Mouse (Mus musculus): ENCODE data around the gene Rab35. TPM values are rescaled to one million over a fixed set of nuclear protein-coding genes. Genes with fewer than 3 reads are reported as not detected.

Gene Rab35
- total RNA-seq, 2 experiments from 2014 or later: 43.2 to 44.8 TPM

DNA sequence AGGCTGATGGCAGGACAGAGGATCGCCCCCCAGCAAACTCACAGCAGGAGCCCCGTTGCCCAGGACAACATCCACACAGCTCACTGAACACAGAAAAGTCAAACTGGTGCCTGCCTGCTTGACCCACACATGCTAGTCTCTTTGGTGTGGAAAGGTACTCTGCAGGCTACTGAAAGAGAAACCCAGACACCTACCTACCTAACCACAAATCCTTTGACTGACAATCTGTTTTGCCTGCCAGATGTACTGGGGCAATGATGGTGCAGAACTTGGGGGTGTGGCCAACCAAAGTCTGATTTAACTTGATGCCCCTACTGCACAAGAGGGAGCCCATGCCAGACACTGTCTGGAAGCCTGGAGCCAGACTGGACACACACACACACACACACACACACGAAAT is 61.6 kb downstream of the Rab35 start:
- no peak for DNase-seq (ENCODE audit: low spot score)
- intact Hi-C loops (cut with DNase I): no loop called here

DNA sequence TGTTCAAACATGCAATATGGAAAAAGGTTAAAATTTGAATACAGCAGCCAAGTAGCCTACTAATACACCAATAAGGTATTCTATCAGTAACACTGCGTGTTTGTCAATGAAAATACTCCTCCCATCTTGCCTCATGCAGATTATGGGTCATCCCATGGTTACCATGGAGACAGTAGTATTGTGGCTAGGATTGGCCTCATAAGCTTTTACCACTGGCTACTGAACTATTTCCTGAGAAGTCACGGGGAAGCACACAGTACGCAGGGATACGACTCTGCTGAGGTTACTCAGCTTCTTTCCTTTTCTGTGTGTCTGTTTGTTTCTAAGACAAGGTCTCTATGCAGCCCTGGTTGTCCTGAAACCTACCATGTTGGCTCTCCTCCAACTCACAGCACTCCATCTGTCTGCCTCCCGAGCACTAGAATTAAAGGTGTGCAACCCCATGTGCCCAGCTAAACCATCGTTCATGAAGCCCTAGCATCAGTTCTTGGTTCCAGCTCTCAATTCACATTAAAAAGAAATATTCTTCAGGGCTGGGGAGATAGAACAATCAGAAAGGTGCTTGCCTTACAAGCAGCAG is 63.6 kb downstream of the Rab35 start:
- intact Hi-C loops (cut with DNase I): no loop called here
- DNase-seq (ENCODE audit: low spot score): no peak

DNA sequence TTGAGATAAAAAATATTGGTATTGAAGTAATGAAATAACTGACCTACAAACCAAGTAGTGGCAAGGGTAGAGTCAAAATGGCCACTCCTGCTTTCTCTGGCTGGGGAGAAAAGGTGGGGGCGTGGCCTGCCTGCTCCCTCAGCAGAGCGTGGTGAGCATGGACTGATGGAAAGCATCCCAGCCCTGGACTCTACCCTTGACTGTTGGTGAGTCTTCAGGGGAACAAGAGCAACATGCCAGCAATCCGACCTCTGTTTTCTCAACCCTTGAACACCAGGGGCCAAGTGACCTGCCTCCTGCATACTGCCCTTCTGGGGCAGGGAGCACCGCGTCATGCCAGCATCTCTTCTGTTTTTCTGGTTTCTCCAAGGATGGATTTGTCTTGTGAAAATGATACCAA is 65.1 kb downstream of the Rab35 start:
- DNase-seq (ENCODE audit: low spot score): no peak
- intact Hi-C loops (cut with DNase I): no loop called here

Small RNA genes lying within 50 kb of the gene (microRNA-seq; reads per million reads assigned to microRNA genes)
- not detected for gene Mir7030

Other genes with a start within 250 kb of the Rab35 start
- 1 to 10 TPM in 1 of 2 experiments, under 1 TPM in 1; 0.98 to 1.3 TPM for gene Msi1, start 202.3 kb upstream of the Rab35 start, total RNA-seq (2021)
- gene Pla2g1b, start 165.6 kb upstream of the Rab35 start, total RNA-seq (2021): not detected
- gene Sirt4, start 147.2 kb upstream of the Rab35 start, total RNA-seq (2021): 10 to 100 TPM; 16.8 to 18.5 TPM
- gene Pxn, start 125.2 kb upstream of the Rab35 start, total RNA-seq (2021): 10 to 100 TPM; 34.4 to 39.5 TPM
- gene Rplp0, start 72.4 kb upstream of the Rab35 start, total RNA-seq (2021): 100 to 1,000 TPM; 651 to 667 TPM
- gene Gcn1l1, start 66.7 kb upstream of the Rab35 start, total RNA-seq (2021): 10 to 100 TPM; 38.4 to 42.8 TPM
- 1 to 10 TPM; 8.5 to 9.0 TPM for gene Bicdl1, start 99.7 kb downstream of the Rab35 start, total RNA-seq (2021)
- gene Cit, start 213.4 kb downstream of the Rab35 start, total RNA-seq (2021): 1 to 10 TPM; 1.4 to 2.1 TPM

Data from heart, postnatal 25 days (tissue).